Mouse (Mus musculus): ENCODE data around the gene Sntg2.

The Sntg2 gene

GRCm38 (mm10) chr12:30283741-30284140 lies 89.4 kb downstream of the Sntg2 start:
- no peak for DNase-seq (ENCODE audit: low spot score in 2 of 2)

GRCm38 (mm10) chr12:30272242-30272985 lies 100.8 kb downstream of the Sntg2 start:
- DNase-seq (ENCODE audit: low spot score in 2 of 2), result no peak

- DNase-seq (ENCODE audit: low spot score in 2 of 2), result no peak
These were observed 109.0 kb downstream of the Sntg2 start for GRCm38 (mm10) chr12:30264206-30264605.

- DNase-seq (ENCODE audit: low spot score in 2 of 2), result no peak
These were observed 112.0 kb downstream of the Sntg2 start for GRCm38 (mm10) chr12:30261187-30261586.

GRCm38 (mm10) chr12:30258641-30259040 lies 114.5 kb downstream of the Sntg2 start:
- DNase-seq (ENCODE audit: low spot score in 2 of 2), result no peak

- no peak for DNase-seq (ENCODE audit: low spot score in 2 of 2)
These were observed 115.5 kb downstream of the Sntg2 start for GRCm38 (mm10) chr12:30257664-30258063.

- DNase-seq (ENCODE audit: low spot score in 2 of 2), result no peak
These were observed 117.0 kb downstream of the Sntg2 start for GRCm38 (mm10) chr12:30256207-30256606.

GRCm38 (mm10) chr12:30254581-30254980 lies 118.6 kb downstream of the Sntg2 start:
- DNase-seq (ENCODE audit: low spot score in 2 of 2), result no peak

GRCm38 (mm10) chr12:30252381-30252780 lies 120.8 kb downstream of the Sntg2 start:
- no peak for DNase-seq (ENCODE audit: low spot score in 2 of 2)

GRCm38 (mm10) chr12:30251283-30251829 lies 121.8 kb downstream of the Sntg2 start:
- DNase-seq (ENCODE audit: low spot score in 2 of 2), result no peak

GRCm38 (mm10) chr12:30249068-30249467 lies 124.1 kb downstream of the Sntg2 start:
- DNase-seq (ENCODE audit: low spot score in 2 of 2), result peak; percentile 38 to 57

- DNase-seq (ENCODE audit: low spot score in 2 of 2), result peak in 1 of 2 experiments; percentile 38
These were observed 126.8 kb downstream of the Sntg2 start for GRCm38 (mm10) chr12:30246286-30246945.

GRCm38 (mm10) chr12:30244194-30244593 lies 129.0 kb downstream of the Sntg2 start:
- DNase-seq (ENCODE audit: low spot score in 2 of 2), result peak; percentile 68 to 76

GRCm38 (mm10) chr12:30240891-30241290 lies 132.3 kb downstream of the Sntg2 start:
- no peak for DNase-seq (ENCODE audit: low spot score in 2 of 2)

GRCm38 (mm10) chr12:30234940-30235339 lies 138.2 kb downstream of the Sntg2 start:
- DNase-seq (ENCODE audit: low spot score in 2 of 2), result no peak

GRCm38 (mm10) chr12:30228004-30228403 lies 145.2 kb downstream of the Sntg2 start:
- no peak for DNase-seq (ENCODE audit: low spot score in 2 of 2)

- DNase-seq (ENCODE audit: low spot score in 2 of 2), result no peak
These were observed 146.9 kb downstream of the Sntg2 start for GRCm38 (mm10) chr12:30226247-30226646.

- DNase-seq (ENCODE audit: low spot score in 2 of 2), result no peak
These were observed 156.3 kb downstream of the Sntg2 start for GRCm38 (mm10) chr12:30216762-30217441.

GRCm38 (mm10) chr12:30214761-30215160 lies 158.4 kb downstream of the Sntg2 start:
- no peak for DNase-seq (ENCODE audit: low spot score in 2 of 2)

- DNase-seq (ENCODE audit: low spot score in 2 of 2), result no peak
These were observed 162.8 kb downstream of the Sntg2 start for GRCm38 (mm10) chr12:30210388-30210787.

- DNase-seq (ENCODE audit: low spot score in 2 of 2), result no peak
These were observed 164.6 kb downstream of the Sntg2 start for GRCm38 (mm10) chr12:30208527-30208926.

GRCm38 (mm10) chr12:30208087-30208486 lies 165.1 kb downstream of the Sntg2 start:
- peak; percentile 36 to 53 for DNase-seq (ENCODE audit: low spot score in 2 of 2)

Data from right cerebral cortex, postnatal 10 days (tissue).